Mouse (Mus musculus) spleen, postnatal 4 days (tissue): Measurements from ENCODE around the gene Mmp27.

Experiments
- DNase-seq, 2 experiments: peaks; one replicate each; pipeline ENCODE4 v3.0.0; 2022; ENCODE audit warnings: low spot score in 2 of 2

Gene Mmp27

GRCm38 (mm10) chr9:7602982-7603742 lies 32.0 kb downstream of the Mmp27 start:
- DNase-seq = peak; percentile 59 to 78

- no peak for DNase-seq
These were observed 32.8 kb downstream of the Mmp27 start for GRCm38 (mm10) chr9:7604005-7604404.

GRCm38 (mm10) chr9:7605638-7606037 lies 34.4 kb downstream of the Mmp27 start:
- DNase-seq = no peak

- no peak for DNase-seq
These were observed 51.4 kb downstream of the Mmp27 start for GRCm38 (mm10) chr9:7622582-7622981.

GRCm38 (mm10) chr9:7627931-7628330 lies 56.7 kb downstream of the Mmp27 start, which contains the start of gene Mmp20:
Mmp20 (plus strand) TSS chr9:7628231.
- DNase-seq = no peak
